Mouse (Mus musculus) cerebellum, adult 2 months (tissue): ENCODE measurements at regions not wholly inside any gene's neighbourhood (a gene's known extent, or its start where the extent isn't known, plus 50 kb on each side); places are given as distances from the start of the nearest gene placed in this dataset.

Source experiments
- CTCF ChIP-seq: fragments of 200-500 bp; IDR thresholded peaks from 2 replicates; pipeline ENCODE4 v1.5.1; 2011; ENCODE audit warnings: low read depth, mild to moderate bottlenecking, control low read depth, low read length, moderate library complexity, borderline replicate concordance; ENCODE audit not compliant: insufficient read depth
- POLR2A ChIP-seq: fragments of 200-500 bp; IDR thresholded peaks from 2 replicates; pipeline ENCODE4 v1.6.1; 2011; ENCODE audit warnings: low read length, control low read depth, borderline replicate concordance; ENCODE audit not compliant: insufficient read depth

DNA sequence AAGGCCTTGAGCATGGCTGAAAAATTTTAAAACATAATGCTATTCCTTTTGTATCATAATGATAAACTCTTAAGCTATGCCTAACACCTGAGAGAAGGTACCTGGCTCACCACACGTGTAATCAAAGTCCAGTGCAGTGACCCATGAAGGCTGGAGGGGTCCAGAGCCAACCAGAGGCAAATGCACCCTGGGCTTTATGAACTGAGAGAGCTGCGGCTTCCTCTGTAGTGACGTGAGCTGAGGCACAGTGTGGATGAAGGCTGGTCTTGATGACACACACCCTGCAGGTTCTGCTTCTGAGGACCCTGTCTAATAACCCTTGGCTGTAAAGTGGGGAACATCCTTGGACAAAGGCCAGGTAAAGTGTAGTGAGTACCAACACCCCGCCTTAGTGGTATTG, 70.8 kb downstream of the Gm21962 start:
- TF ChIP-seq CTCF: no peak
- no peak for TF ChIP-seq POLR2A
